Mouse (Mus musculus) limb, embryonic 11.5 days (tissue): ENCODE measurements at regions not wholly inside any gene's neighbourhood (a gene's known extent, or its start where the extent isn't known, plus 50 kb on each side); places are given as distances from the start of the nearest gene placed in this dataset.

Experiments used
- ATAC-seq: fragments of 200-750 bp; cut with Nextera tagmentation; 2 replicates; pipeline ENCODE4 v1.8.0; 2017; ENCODE audit warnings: low read depth; ENCODE audit not compliant: insufficient number of reproducible peaks, low FRiP score, low TSS enrichment
- DNase-seq: peaks from one replicate; pipeline ENCODE4 v3.0.0-alpha.2; 2015; ENCODE audit warnings: low spot score
- H3K27ac ChIP-seq: fragments of 300-500 bp; sonication (generic); replicated peaks from 2 replicates; pipeline ENCODE4 v1.5.1; 2014; ENCODE audit warnings: low read depth, mild to moderate bottlenecking, low read length
- H3K27me3 ChIP-seq: fragments of 300-500 bp; sonication (generic); 2 replicates; pipeline ENCODE4 v1.6.1; 2014; ENCODE audit warnings: mild to moderate bottlenecking, low read length, mixed read lengths; ENCODE audit not compliant: control insufficient read depth, insufficient read depth
- H3K36me3 ChIP-seq: fragments of 300-500 bp; sonication (generic); 2 replicates; pipeline ENCODE4 v1.6.1; 2014; ENCODE audit warnings: mild to moderate bottlenecking, low read length, moderate library complexity, mixed read lengths; ENCODE audit not compliant: control insufficient read depth, insufficient read depth
- H3K4me1 ChIP-seq: fragments of 300-500 bp; sonication (generic); 2 replicates; pipeline ENCODE4 v1.6.1; 2014; ENCODE audit warnings: low read length, mixed read lengths; ENCODE audit not compliant: control insufficient read depth, insufficient read depth
- H3K4me2 ChIP-seq: fragments of 300-500 bp; sonication (generic); 2 replicates; pipeline ENCODE4 v1.6.1; 2014; ENCODE audit warnings: low read depth, mild to moderate bottlenecking, moderate library complexity; ENCODE audit not compliant: severe bottlenecking
- H3K4me3 ChIP-seq: fragments of 300-500 bp; sonication (generic); 2 replicates; pipeline ENCODE4 v1.5.1; 2014; ENCODE audit warnings: low read depth, low read length
- H3K9ac ChIP-seq: fragments of 300-500 bp; sonication (generic); 2 replicates; pipeline ENCODE4 v1.6.1; 2014; ENCODE audit warnings: mild to moderate bottlenecking, low read length
- H3K9me3 ChIP-seq: fragments of 300-500 bp; sonication (generic); 2 replicates; pipeline ENCODE4 v1.6.1; 2016; ENCODE audit warnings: low read length; ENCODE audit not compliant: control insufficient read depth
- WGBS: fragments of 180-500 bp; shearing (Covaris S2); extraction: QIAGEN DNeasy Blood & Tissue Kit; methylation state at CpG from one replicate; pipeline ENCODE4 v1.1.7; 2014; 5-methylcytosine and 5-hydroxymethylcytosine counted together

DNA sequence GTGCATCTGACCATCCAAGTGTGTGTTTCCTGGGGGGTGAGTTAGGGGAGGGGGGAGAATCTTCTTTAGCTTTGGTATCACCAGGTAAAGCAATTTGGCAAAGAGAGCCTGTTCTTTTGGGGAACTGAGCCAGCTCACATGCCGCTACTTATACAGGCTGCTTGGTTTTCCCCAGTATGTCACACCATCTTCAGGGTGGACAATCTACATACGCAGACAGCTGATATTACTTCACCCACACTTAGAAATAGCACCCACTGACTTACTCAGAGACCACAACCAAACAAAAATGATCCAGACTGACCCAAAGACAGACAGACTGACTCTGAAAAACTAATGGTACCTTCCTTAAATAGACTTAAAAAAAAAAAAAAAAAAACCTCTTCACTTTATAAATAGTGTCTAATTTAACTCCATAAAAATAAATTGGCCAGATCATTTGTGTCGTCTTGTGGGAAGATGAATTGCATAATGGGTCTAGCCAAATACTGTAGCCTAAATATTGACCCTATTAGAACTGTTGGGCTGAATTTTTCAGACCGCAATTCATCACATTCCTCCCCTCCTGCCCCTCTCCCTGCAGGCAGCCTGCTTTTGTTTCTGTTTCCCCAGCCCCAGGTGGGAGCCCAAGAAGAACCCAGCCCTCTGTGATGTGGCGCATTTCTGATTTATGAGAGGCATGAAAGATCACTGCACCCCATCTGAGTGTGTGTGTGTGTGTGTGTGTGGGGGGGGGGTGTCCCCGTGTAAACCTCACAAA lies 79.0 kb downstream of the Gm10260 start:
- no peak overlapping the region for H3K4me3 ChIP-seq
- ATAC-seq (no peak), DNase-seq (peak; percentile 29)
- no peak overlapping the region for H3K27ac ChIP-seq
- no peaks in the 10 kb centered on the region for H3K9me3 ChIP-seq
- H3K4me2 ChIP-seq, result no peak overlapping the region
- H3K27me3 ChIP-seq, result no peaks in the 10 kb centered on the region
- no peak overlapping the region for H3K9ac ChIP-seq
- H3K4me1 ChIP-seq, result 0 out of 2 replicates have a peak, but pooled peaks cover 2% of the 10 kb centered on the region
- no peaks in the 10 kb centered on the region for H3K36me3 ChIP-seq
- 47% methylated on average over 6 of the region's 6 CpGs for WGBS

DNA sequence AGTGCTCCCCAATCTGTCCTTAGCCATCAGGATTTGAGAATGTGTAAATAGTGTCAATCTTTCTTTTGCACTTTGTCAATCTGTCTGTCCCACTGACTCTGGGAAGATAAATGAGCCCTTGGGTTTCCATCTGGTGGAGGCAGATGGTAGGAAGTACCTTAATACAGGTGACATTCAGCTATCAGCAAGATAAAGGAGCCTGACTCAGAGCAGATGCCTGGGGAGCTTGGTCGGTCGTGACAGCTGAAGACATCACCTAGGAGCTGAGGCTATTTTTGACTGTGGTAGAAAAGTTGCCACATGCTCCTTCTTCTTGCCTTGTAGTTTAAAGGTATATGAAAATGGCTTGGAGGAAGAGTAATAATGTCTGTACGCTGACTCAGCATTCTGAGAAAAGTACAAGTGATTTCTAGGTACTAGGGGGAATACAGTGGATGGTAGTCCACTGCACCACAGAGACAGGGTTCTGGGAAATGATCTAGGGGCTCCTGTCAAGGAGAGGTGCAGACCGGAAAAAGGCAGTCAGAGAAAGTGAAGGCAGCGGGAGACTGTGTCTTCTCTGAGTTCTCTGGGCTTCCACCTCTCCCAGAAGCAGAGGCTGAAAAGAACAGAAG lies 80.0 kb downstream of the Gm10260 start:
- Histone ChIP-seq H3K27ac (no peak overlapping the region), H3K27me3 (no peaks in the 10 kb centered on the region), H3K4me1 (0 out of 2 replicates have a peak, but pooled peaks cover 2% of the 10 kb centered on the region), H3K9ac (no peak overlapping the region), H3K36me3 (no peaks in the 10 kb centered on the region), H3K4me2 (no peak overlapping the region), H3K9me3 (no peaks in the 10 kb centered on the region), H3K4me3 (no peak overlapping the region)
- no peak for ATAC-seq
- DNase-seq, result no peak
- WGBS, result 81% methylated on average over 5 of the region's 5 CpGs

DNA sequence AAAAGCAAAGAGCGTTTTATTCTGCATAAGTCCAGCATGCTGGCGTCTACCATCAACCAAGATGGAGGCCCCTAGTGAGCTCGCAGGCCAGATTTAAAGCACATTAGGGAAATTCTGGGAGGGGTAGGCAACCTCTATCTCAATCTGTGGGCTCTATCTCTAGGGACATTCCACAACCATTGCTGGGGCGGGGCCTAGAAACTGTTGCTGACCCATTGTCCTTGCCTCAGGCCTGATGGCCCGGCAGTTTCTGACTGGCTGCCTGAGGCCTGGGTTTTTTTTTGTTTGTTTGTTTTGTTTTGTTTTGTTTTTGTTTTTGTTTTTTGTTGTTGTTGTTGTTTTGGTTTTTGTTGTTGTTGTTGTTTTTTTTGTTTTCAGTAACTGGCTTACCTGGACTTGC lies 81.4 kb downstream of the Gm10260 start:
- no peaks in the 10 kb centered on the region for H3K36me3 ChIP-seq
- H3K9me3 ChIP-seq, result no peaks in the 10 kb centered on the region
- 92% methylated on average over 5 of the region's 5 CpGs for WGBS
- DNase-seq (no peak), ATAC-seq (no peak)
- no peak overlapping the region for H3K9ac ChIP-seq
- H3K4me3 ChIP-seq, result no peak overlapping the region
- H3K27ac ChIP-seq, result no peak overlapping the region
- no peak overlapping the region for H3K4me2 ChIP-seq
- H3K4me1 ChIP-seq, result 0 out of 2 replicates have a peak, but pooled peaks cover 2% of the 10 kb centered on the region
- no peaks in the 10 kb centered on the region for H3K27me3 ChIP-seq

DNA sequence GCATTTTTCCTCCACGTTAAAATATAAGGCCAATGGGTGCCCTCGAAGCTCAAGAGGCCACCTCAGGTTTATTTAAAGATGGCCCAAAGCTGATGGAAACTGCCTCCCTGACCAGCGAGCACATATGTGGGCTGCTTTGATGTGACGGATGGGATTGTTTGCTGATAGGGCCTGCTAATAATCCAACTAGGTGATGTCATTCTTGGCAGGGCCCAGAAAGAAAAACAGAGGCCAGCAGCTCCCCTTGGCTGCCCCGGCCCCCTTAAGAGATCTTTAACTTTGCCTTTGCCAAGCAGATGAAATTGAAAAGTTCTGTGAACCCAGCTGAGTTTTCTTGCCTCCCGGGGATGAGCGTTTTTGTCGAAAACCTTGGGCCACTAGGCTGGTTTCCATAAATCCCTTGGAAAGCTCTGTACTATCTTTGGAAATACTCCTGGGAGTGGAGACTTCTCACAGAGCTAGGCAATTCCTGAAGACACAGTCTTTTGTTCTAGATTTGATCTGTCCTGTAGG lies 83.8 kb downstream of the Gm10260 start:
- no peaks in the 10 kb centered on the region for H3K9me3 ChIP-seq
- no peak overlapping the region for H3K4me2 ChIP-seq
- no peak overlapping the region for H3K9ac ChIP-seq
- no peaks in the 10 kb centered on the region for H3K36me3 ChIP-seq
- H3K4me3 ChIP-seq, result no peak overlapping the region
- H3K4me1 ChIP-seq, result no peaks in the 10 kb centered on the region
- 59% methylated on average over 8 of the region's 8 CpGs for WGBS
- DNase-seq (no peak), ATAC-seq (no peak)
- H3K27ac ChIP-seq, result no peak overlapping the region
- no peaks in the 10 kb centered on the region for H3K27me3 ChIP-seq

DNA sequence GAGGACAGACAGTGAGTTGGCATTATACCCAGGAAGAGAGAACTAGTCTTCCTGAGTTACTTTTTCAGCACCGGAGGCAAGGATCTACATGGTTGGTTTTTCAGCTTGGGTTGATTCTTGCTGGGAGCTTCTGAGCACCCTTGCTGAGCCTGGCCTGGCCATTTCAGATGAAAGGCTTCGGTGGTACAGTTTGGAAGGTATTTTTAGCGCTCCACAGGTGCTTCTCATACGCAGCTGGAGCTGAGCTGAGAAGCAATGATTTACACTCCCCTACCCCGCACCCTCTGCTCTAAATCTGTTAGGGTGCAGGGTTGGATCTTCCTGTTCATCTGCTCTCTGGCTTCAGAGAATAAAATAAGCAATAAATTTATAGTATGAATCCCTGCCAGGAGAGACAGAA lies 87.3 kb downstream of the Gm10260 start:
- Histone ChIP-seq H3K36me3 (no peaks in the 10 kb centered on the region), H3K9ac (no peak overlapping the region), H3K9me3 (no peaks in the 10 kb centered on the region), H3K27ac (no peak overlapping the region), H3K4me2 (no peak overlapping the region), H3K27me3 (no peaks in the 10 kb centered on the region), H3K4me1 (no peaks in the 10 kb centered on the region), H3K4me3 (no peak overlapping the region)
- ATAC-seq (no peak), DNase-seq (no peak)
- 79% methylated on average over 5 of the region's 5 CpGs for WGBS

DNA sequence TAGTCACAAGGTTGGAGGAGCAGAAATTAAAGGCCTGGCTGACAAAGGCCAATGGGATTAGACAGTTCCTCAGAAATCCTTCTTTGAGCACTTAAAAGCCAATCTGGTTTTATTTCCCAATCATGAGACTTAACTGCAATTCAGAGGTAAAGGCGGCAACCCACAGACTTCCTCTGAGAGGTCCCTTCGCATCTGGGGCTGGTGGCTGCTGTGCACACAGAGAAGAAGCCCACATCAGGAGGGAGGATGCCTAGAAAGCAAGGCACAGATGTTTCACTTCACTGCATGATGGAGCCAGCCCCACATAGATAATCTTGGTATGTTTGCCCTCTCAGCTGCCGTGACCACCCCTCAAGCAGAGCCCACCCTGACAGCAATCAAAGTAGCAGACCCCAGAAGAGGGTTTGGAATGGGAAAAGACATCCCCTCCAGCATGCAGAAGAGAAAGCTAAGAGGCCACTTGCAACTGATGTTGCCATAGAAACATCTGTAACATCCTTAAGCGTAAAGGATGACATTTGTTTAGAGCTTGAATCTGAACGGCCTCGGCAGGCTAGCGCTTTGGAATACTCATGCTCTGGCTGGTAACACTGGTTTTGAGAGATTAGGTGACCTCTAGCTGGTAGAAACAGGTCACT lies 88.3 kb downstream of the Gm10260 start:
- Histone ChIP-seq H3K36me3 (no peaks in the 10 kb centered on the region), H3K9ac (no peak overlapping the region), H3K4me1 (no peaks in the 10 kb centered on the region), H3K9me3 (no peaks in the 10 kb centered on the region), H3K27ac (no peak overlapping the region), H3K4me3 (no peak overlapping the region), H3K4me2 (no peak overlapping the region), H3K27me3 (no peaks in the 10 kb centered on the region)
- no peak for ATAC-seq
- no peak for DNase-seq
- WGBS, result 83% methylated on average over 7 of the region's 7 CpGs

DNA sequence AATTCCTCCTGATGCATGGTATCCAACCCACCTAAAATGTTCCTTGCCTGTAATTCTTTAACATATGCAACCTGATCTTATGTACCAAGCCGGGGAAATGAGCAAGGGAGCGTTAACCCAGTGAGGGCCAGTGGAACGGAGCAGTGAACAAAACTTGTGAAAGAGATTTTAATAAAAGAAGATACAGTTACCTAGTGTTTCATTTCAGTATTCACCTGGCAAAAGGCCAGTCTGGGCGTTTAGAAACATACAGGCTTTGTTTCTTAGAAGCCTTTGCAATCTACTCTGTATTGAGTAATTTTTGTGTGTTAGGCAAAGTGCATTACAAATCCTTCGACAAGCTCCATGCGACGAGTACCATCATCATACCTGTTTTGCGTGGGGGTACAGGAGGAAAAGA lies 91.1 kb downstream of the Gm10260 start:
- H3K4me3 ChIP-seq, result no peak overlapping the region
- no peak for DNase-seq
- no peak overlapping the region for H3K27ac ChIP-seq
- WGBS, result 80% methylated on average over 8 of the region's 8 CpGs
- H3K36me3 ChIP-seq, result no peaks in the 10 kb centered on the region
- ATAC-seq, result no peak
- no peaks in the 10 kb centered on the region for H3K9me3 ChIP-seq
- H3K4me2 ChIP-seq, result no peak overlapping the region
- H3K27me3 ChIP-seq, result no peaks in the 10 kb centered on the region
- no peaks in the 10 kb centered on the region for H3K4me1 ChIP-seq
- no peak overlapping the region for H3K9ac ChIP-seq

DNA sequence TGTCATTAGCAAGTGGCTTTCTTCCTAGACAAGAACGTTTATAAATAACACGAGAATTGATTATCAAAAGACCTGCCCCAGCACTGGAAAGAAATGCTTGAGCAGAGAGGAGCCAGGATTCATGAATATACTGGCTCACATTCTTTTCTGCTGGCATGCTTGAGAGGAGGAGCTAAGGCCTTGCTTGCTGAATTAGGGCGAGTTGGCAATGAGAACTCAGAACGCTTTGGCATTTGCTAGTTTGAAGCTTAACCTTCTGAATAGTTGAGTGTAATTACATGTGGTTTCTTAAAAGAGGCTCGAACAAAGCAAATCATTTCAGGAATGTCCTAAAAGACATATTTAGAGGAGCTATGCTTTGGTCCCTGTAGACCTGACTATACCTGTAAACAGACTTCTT lies 91.5 kb downstream of the Gm10260 start:
- 78% methylated on average over 5 of the region's 5 CpGs for WGBS
- H3K4me1 ChIP-seq, result no peaks in the 10 kb centered on the region
- no peak overlapping the region for H3K27ac ChIP-seq
- DNase-seq (no peak), ATAC-seq (no peak)
- H3K9me3 ChIP-seq, result no peaks in the 10 kb centered on the region
- H3K4me3 ChIP-seq, result no peak overlapping the region
- H3K36me3 ChIP-seq, result no peaks in the 10 kb centered on the region
- no peaks in the 10 kb centered on the region for H3K27me3 ChIP-seq
- H3K9ac ChIP-seq, result no peak overlapping the region
- H3K4me2 ChIP-seq, result no peak overlapping the region
